Mouse (Mus musculus) liver, adult 2 months (tissue): ENCODE data around the gene Syt3. TPM values are rescaled to one million over a fixed set of nuclear protein-coding genes. Genes with fewer than 3 reads are reported as not detected.
A peak's percentile ranks its signal among the peaks of the same experiment; 100 is the strongest.

Experiments
- DNase-seq: peaks from one replicate; pipeline ENCODE4 v3.0.0-alpha.2; 2011; ENCODE audit warnings: low read depth, low spot score; ENCODE audit errors: extremely low read depth
- H3K27ac ChIP-seq: fragments of 200-500 bp; replicated peaks from 2 replicates; pipeline ENCODE4 v1.5.1; 2012; ENCODE audit warnings: low read depth, mild to moderate bottlenecking, control low read depth, inconsistent platforms, low read length; ENCODE audit not compliant: insufficient read depth
- H3K27me3 ChIP-seq: fragments of 200-500 bp; 2 replicates; pipeline ENCODE4 v1.6.1; 2012; ENCODE audit warnings: mild to moderate bottlenecking, moderate library complexity, low read length, inconsistent platforms; ENCODE audit not compliant: control insufficient read depth, insufficient read depth
- H3K36me3 ChIP-seq: fragments of 200-500 bp; 2 replicates; pipeline ENCODE4 v1.6.1; 2012; ENCODE audit warnings: low read length, inconsistent platforms; ENCODE audit not compliant: control insufficient read depth, insufficient read depth
- H3K4me1 ChIP-seq: fragments of 200-500 bp; 2 replicates; pipeline ENCODE4 v1.6.1; 2011; ENCODE audit warnings: low read length; ENCODE audit not compliant: control insufficient read depth, insufficient read depth
- H3K4me3 ChIP-seq: fragments of 200-500 bp; 2 replicates; pipeline ENCODE4 v1.5.1; 2011; ENCODE audit warnings: low read depth, mild to moderate bottlenecking, control low read depth, low read length, moderate library complexity; ENCODE audit not compliant: insufficient read depth
- H3K79me2 ChIP-seq: fragments of 200-500 bp; 2 replicates; pipeline ENCODE4 v1.6.1; 2012; ENCODE audit warnings: inconsistent platforms, mild to moderate bottlenecking, low read length, moderate library complexity; ENCODE audit not compliant: control insufficient read depth, insufficient read depth
- H3K9ac ChIP-seq: fragments of 200-500 bp; 2 replicates; pipeline ENCODE4 v1.6.1; 2012; ENCODE audit warnings: low read depth, mild to moderate bottlenecking, control low read depth, inconsistent platforms, low read length
- CTCF ChIP-seq: fragments of 200-500 bp; IDR thresholded peaks from 2 replicates; pipeline ENCODE4 v1.5.1; 2011; ENCODE audit warnings: low read depth, low read length, control low read depth
- POLR2A ChIP-seq: fragments of 200-500 bp; IDR thresholded peaks from 2 replicates; pipeline ENCODE4 v1.6.1; 2011; ENCODE audit warnings: low read length, control low read depth; ENCODE audit not compliant: insufficient read depth; ENCODE audit errors: extremely low read depth
- WGBS: fragments of 180-500 bp; shearing (Covaris S2); methylation state at CpG from one replicate; pipeline ENCODE4 v1.1.7; 2018; 5-methylcytosine and 5-hydroxymethylcytosine counted together
- polyA plus RNA-seq: library from polyadenylated mRNA; depleted of rRNA; stranded (reverse); fragments of >200 nt; gene quantifications from 2 replicates; pipeline ENCODE4 v1.2.3, GENCODE M21; 2012
- total RNA-seq: library from RNA; depleted of rRNA; stranded (reverse); fragments of >200 nt; gene quantifications from 2 replicates; pipeline ENCODE4 v1.2.3, GENCODE M21; 2014

Gene Syt3
- total and polyA plus RNA-seq, 2 experiments = 1.4 to 4.9 TPM

DNA sequence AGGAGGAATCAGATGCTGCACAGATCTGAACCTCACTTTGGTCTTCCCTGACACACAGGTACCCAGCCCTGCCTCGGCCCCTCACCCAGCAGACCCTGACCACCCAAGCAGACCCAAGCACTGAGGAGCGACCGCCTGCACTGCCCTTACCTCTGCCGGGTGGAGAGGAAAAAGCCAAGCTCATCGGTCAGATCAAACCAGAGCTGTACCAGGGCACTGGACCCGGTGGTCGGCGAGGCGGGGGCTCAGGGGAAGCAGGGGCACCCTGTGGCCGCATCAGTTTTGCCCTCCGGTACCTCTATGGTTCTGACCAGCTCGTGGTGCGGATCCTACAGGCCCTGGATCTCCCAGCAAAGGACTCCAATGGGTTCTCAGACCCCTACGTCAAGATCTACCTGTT lies 8.4 kb downstream of the Syt3 start:
- H3K4me3 ChIP-seq = no peak overlapping the region
- no peak for DNase-seq
- no peaks in the 10 kb centered on the region for H3K27me3 ChIP-seq
- H3K79me2 ChIP-seq = no peaks in the 10 kb centered on the region
- no peak for TF ChIP-seq CTCF
- TF ChIP-seq POLR2A = no peak
- H3K4me1 ChIP-seq = no peaks in the 10 kb centered on the region
- H3K27ac ChIP-seq = no peak overlapping the region
- 82% methylated on average over 14 of the region's 14 CpGs for WGBS
- H3K9ac ChIP-seq = no peak overlapping the region
- H3K36me3 ChIP-seq = no peaks in the 10 kb centered on the region

DNA sequence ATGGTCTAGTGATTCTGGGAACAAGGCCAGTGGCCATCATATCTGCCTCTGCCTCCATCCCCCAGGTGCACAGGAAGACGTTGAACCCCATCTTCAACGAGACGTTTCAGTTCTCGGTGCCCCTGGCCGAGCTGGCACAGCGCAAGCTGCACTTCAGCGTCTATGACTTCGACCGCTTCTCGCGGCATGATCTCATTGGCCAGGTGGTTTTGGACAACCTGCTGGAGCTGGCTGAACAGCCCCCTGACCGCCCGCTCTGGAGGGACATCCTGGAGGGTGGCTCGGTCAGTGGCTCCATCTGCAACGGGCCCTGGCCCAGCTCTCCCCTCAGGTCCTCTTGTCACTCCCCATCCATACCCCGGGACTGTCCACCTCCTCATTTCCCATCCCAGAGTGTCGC lies 9.4 kb downstream of the Syt3 start:
- 89% methylated on average over 17 of the region's 17 CpGs for WGBS
- H3K27ac ChIP-seq = no peak overlapping the region
- H3K27me3 ChIP-seq = no peaks in the 10 kb centered on the region
- no peak for DNase-seq
- H3K9ac ChIP-seq = no peak overlapping the region
- no peaks in the 10 kb centered on the region for H3K36me3 ChIP-seq
- no peaks in the 10 kb centered on the region for H3K79me2 ChIP-seq
- TF ChIP-seq POLR2A (no peak), CTCF (no peak)
- H3K4me3 ChIP-seq = no peak overlapping the region
- no peaks in the 10 kb centered on the region for H3K4me1 ChIP-seq

DNA sequence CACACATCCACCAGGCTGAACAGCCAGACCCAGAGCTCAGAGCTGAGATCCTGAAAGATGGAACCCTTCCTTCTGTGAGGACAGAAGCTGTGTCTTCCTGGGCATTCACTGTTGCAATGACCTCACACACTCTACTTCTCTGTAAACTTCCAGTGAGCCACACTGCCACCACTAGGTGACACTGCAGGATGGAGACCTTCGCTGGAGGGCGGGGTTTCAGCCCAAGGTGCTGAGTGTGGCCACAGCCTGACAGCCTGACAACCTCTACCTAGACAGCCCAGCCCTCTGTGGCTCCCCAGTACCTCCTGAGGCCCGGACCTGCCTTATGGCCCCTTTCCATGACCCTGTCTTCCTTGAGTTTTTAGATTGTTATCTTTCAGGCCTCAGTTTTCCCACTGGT lies 14.7 kb downstream of the Syt3 start:
- TF ChIP-seq CTCF = peak; percentile 87
- no peak for TF ChIP-seq POLR2A
- H3K79me2 ChIP-seq = no peaks in the 10 kb centered on the region
- 17% methylated on average over 3 of the region's 3 CpGs for WGBS
- no peak overlapping the region for H3K27ac ChIP-seq
- peaks cover 2% of the 10 kb centered on the region; the same call in 1 of the 2 replicates for H3K4me1 ChIP-seq
- H3K27me3 ChIP-seq = no peaks in the 10 kb centered on the region
- H3K4me3 ChIP-seq = no peak overlapping the region
- DNase-seq = peak; percentile 44
- no peak overlapping the region for H3K9ac ChIP-seq
- H3K36me3 ChIP-seq = no peaks in the 10 kb centered on the region

DNA sequence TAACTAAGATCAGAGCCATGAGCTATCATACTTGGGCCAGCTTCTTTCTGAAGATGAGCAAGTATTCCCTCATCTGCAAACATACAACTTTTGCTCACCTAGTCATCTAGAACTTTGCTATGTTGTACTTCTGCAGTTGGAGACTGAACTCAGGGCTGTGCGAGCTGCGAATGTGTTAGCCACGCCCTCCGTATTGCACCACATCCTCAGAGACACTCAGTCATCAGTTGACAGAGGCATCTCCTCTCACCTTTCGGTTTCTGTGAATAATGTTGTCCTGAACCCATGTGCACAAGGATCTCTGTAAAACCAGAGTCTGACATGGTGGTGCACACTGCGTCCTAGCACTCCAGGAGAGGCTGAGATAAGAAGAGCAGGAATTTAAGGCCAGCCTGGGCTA lies 17.8 kb downstream of the Syt3 start:
- Histone ChIP-seq H3K4me1 (peaks cover 2% of the 10 kb centered on the region; the same call in 1 of the 2 replicates), H3K36me3 (no peaks in the 10 kb centered on the region), H3K27ac (no peak overlapping the region), H3K9ac (no peak overlapping the region), H3K79me2 (no peaks in the 10 kb centered on the region), H3K4me3 (no peak overlapping the region), H3K27me3 (no peaks in the 10 kb centered on the region)
- TF ChIP-seq CTCF = no peak
- TF ChIP-seq POLR2A = no peak
- peak; percentile 14 for DNase-seq
- 61% methylated on average over 6 of the region's 6 CpGs for WGBS

DNA sequence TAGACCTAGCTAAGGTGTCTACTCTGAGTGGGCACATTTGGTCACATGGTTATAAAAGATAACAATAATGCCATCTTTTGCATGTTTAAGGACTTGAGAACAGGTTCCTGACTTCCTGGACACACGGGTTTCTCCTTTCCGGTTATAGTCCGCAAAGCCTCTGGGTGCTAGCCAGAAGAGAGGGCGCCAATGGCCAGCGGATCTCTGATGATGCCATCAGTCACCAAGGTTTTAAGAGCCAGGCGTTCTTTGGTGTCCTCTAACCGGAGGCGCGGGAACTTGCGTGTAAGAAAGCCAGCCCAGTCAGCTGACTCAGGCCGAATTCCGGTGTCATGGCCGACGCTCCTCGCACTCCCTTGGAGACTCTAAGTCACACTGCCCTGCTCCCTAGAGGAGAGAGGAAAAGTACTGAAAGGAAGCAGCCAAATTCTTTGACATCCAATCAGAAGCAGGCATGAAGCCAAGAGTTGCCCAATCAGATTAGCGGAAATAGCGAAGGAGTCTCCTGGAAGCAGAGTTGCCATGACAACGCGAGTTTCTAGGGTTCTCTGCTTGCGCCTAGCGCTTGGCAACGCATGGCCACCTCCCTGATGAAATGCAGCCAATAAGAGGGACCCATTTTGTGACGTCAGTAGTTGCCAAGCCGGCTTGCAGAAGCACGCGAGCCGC lies 21.6 kb downstream of the Syt3 start:
- Histone ChIP-seq H3K27me3 (no peaks in the 10 kb centered on the region), H3K36me3 (no peaks in the 10 kb centered on the region), H3K79me2 (no peaks in the 10 kb centered on the region), H3K4me1 (peaks cover 2% of the 10 kb centered on the region; the same call in 1 of the 2 replicates), H3K9ac (no peak overlapping the region), H3K27ac (no peak overlapping the region), H3K4me3 (peak overlapping the region; percentile 29)
- TF ChIP-seq CTCF = no peak
- no peak for TF ChIP-seq POLR2A
- WGBS = under 1% methylated on average over 27 of the region's 27 CpGs
- DNase-seq = peak; percentile 93

DNA sequence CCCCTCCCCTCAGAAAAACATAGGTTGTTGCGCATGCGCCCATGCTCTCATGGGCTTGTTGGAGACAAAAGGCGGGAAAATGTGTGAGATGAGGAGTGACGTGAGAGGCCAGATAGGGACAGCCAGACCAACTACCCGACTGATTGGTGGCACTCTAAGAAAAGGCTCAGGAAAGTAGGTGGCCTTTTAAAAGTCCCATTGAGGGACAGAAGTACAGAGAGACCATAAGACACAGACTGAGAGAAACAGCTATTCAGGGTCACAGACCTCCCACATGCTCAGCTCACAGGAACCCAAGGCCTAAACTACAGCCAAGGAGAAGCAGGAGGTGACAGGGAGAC lies 22.1 kb downstream of the Syt3 start:
- DNase-seq = no peak
- no peaks in the 10 kb centered on the region for H3K79me2 ChIP-seq
- no peak overlapping the region for H3K4me3 ChIP-seq
- no peak overlapping the region for H3K9ac ChIP-seq
- TF ChIP-seq POLR2A = no peak
- no peak for TF ChIP-seq CTCF
- 10% methylated on average over 5 of the region's 5 CpGs for WGBS
- peaks cover 2% of the 10 kb centered on the region; the same call in 1 of the 2 replicates for H3K4me1 ChIP-seq
- no peaks in the 10 kb centered on the region for H3K36me3 ChIP-seq
- H3K27me3 ChIP-seq = no peaks in the 10 kb centered on the region
- H3K27ac ChIP-seq = no peak overlapping the region
